Mouse (Mus musculus) kidney, embryonic 15.5 days (tissue): Measurements from ENCODE around the gene Imp4. TPM values are rescaled to one million over a fixed set of nuclear protein-coding genes. Genes with fewer than 3 reads are reported as not detected.
A peak's percentile ranks its signal among the peaks of the same experiment; 100 is the strongest.

Source experiments
- ATAC-seq: fragments of 200-750 bp; cut with Nextera tagmentation; replicated peaks from 2 replicates; pipeline ENCODE4 v1.8.0; 2017; ENCODE audit warnings: moderate TSS enrichment; ENCODE audit not compliant: low FRiP score
- H3K27ac ChIP-seq: fragments of 300-500 bp; sonication (generic); 2 replicates; pipeline ENCODE4 v1.5.1; 2015; ENCODE audit warnings: mild to moderate bottlenecking, inconsistent platforms
- H3K27me3 ChIP-seq: fragments of 300-500 bp; sonication (generic); 2 replicates; pipeline ENCODE4 v1.6.1; 2015; ENCODE audit warnings: inconsistent platforms
- H3K36me3 ChIP-seq: fragments of 300-500 bp; sonication (generic); 2 replicates; pipeline ENCODE4 v1.6.1; 2015; ENCODE audit warnings: inconsistent platforms
- H3K4me1 ChIP-seq: fragments of 300-500 bp; sonication (generic); 2 replicates; pipeline ENCODE4 v1.6.1; 2015; ENCODE audit warnings: inconsistent platforms
- H3K4me2 ChIP-seq: fragments of 300-500 bp; sonication (generic); 2 replicates; pipeline ENCODE4 v1.6.1; 2015; ENCODE audit warnings: moderate library complexity, mild to moderate bottlenecking, inconsistent platforms
- H3K4me3 ChIP-seq: fragments of 300-500 bp; sonication (generic); replicated peaks from 2 replicates; pipeline ENCODE4 v1.5.1; 2015; ENCODE audit warnings: mild to moderate bottlenecking, inconsistent platforms
- H3K9ac ChIP-seq: fragments of 300-500 bp; sonication (generic); 2 replicates; pipeline ENCODE4 v1.6.1; 2015; ENCODE audit warnings: mild to moderate bottlenecking, inconsistent platforms
- H3K9me3 ChIP-seq: fragments of 300-500 bp; sonication (generic); replicated peaks from 2 replicates; pipeline ENCODE4 v1.6.1; 2016; ENCODE audit warnings: inconsistent platforms
- WGBS: fragments of 180-500 bp; shearing (Covaris S2); methylation state at CpG from one replicate; pipeline ENCODE4 v1.1.7; 2015; ENCODE audit warnings: mixed read lengths; 5-methylcytosine and 5-hydroxymethylcytosine counted together
- polyA plus RNA-seq: library from polyadenylated mRNA; unstranded; fragments of >200 nt; fragmentation: Nextera tagmentation; extraction: Ambion mirVana; gene quantifications from 2 replicates; pipeline ENCODE4 v1.2.1, GENCODE M21; 2015

Imp4 gene
- polyA plus RNA-seq = 88.7 and 94.9 TPM in 2 replicates

GRCm38 (mm10) chr1:34439215-34439960 lies at the start of gene Imp4, which contains the start of gene Ccdc115:
TSS of gene Imp4 (plus strand) at chr1:34439851.
TSS of gene Ccdc115 (minus strand) at chr1:34439672.
- H3K4me1 ChIP-seq = peaks cover 22% of the 10 kb centered on the region
- H3K36me3 ChIP-seq = peaks cover 39% of the 10 kb centered on the region
- H3K9ac ChIP-seq = peak within 1 kb of the TSS; percentile 65
- H3K27ac ChIP-seq = peak within 1 kb of the TSS; percentile 86
- H3K4me2 ChIP-seq = peak within 1 kb of the TSS; percentile 62
- peak; percentile 96 for ATAC-seq
- under 1% methylated on average over 48 of the region's 48 CpGs for WGBS
- no peaks in the 10 kb centered on the region for H3K27me3 ChIP-seq
- H3K9me3 ChIP-seq = no peaks in the 10 kb centered on the region
- H3K4me3 ChIP-seq = peak within 1 kb of the TSS; percentile 89

GRCm38 (mm10) chr1:34396321-34396720 lies 43.3 kb upstream of the Imp4 start:
- 98% methylated on average over 4 of the region's 4 CpGs for WGBS
- H3K4me1 ChIP-seq = peaks cover 5% of the 10 kb centered on the region; the same call in 1 of the 2 replicates
- H3K36me3 ChIP-seq = no peaks in the 10 kb centered on the region
- no peak overlapping the region for H3K9ac ChIP-seq
- ATAC-seq = no peak
- no peak overlapping the region for H3K27ac ChIP-seq
- H3K4me2 ChIP-seq = no peak overlapping the region
- no peaks in the 10 kb centered on the region for H3K27me3 ChIP-seq
- H3K4me3 ChIP-seq = no peak overlapping the region
- H3K9me3 ChIP-seq = no peaks in the 10 kb centered on the region

GRCm38 (mm10) chr1:34399182-34399953 lies 40.3 kb upstream of the Imp4 start:
- no peak overlapping the region for H3K9ac ChIP-seq
- H3K36me3 ChIP-seq = no peaks in the 10 kb centered on the region
- H3K4me1 ChIP-seq = peaks cover 17% of the 10 kb centered on the region
- WGBS = 25% methylated on average over 11 of the region's 11 CpGs
- H3K4me2 ChIP-seq = no peak overlapping the region
- H3K9me3 ChIP-seq = no peaks in the 10 kb centered on the region
- ATAC-seq = peak; percentile 59; the same call in 1 of the 2 replicates
- no peak overlapping the region for H3K4me3 ChIP-seq
- no peak overlapping the region for H3K27ac ChIP-seq
- H3K27me3 ChIP-seq = no peaks in the 10 kb centered on the region

- 87% methylated on average over 2 of the region's 2 CpGs for WGBS
- H3K27ac ChIP-seq = no peak overlapping the region
- no peak for ATAC-seq
These were observed 11.2 kb upstream of the Imp4 start for GRCm38 (mm10) chr1:34428466-34428865.

DNA sequence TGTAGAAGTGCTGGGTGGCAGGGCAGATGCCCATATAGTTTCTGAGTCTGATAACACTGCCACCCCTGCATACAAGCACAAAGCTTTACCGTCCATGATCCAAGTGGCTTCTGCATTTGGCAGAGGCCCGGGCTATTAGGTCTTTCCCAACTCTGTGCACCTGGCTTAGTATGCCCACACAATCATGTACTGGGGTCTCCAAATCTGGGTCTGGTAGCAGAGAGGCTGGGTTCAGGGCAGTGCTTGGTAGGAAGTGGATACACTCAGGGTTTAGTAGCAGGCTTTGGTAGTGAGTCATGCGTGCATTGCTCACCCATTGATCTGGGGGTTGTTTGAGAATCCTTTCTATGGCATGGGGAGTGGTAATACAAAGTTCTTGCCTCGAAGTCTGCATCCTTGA lies 10.4 kb upstream of the Imp4 start:
- Histone ChIP-seq H3K4me1 (peaks cover 11% of the 10 kb centered on the region), H3K36me3 (peaks cover 27% of the 10 kb centered on the region), H3K4me3 (no peak overlapping the region), H3K27me3 (no peaks in the 10 kb centered on the region), H3K9me3 (peaks cover 28% of the 10 kb centered on the region), H3K9ac (no peak overlapping the region), H3K4me2 (no peak overlapping the region), H3K27ac (no peak overlapping the region)
- no peak for ATAC-seq
- 93% methylated on average over 4 of the region's 4 CpGs for WGBS

More at GRCm38 (mm10) chr1:34428466-34428865, 11.2 kb upstream of the Imp4 start:
- Histone ChIP-seq H3K27me3 (no peaks in the 10 kb centered on the region), H3K4me2 (no peak overlapping the region), H3K4me1 (peaks cover 4% of the 10 kb centered on the region), H3K9ac (no peak overlapping the region), H3K9me3 (peaks cover 28% of the 10 kb centered on the region), H3K4me3 (no peak overlapping the region), H3K36me3 (peaks cover 27% of the 10 kb centered on the region)

- no peak overlapping the region for H3K9ac ChIP-seq
- no peak overlapping the region for H3K27ac ChIP-seq
- peaks cover 15% of the 10 kb centered on the region for H3K4me1 ChIP-seq
- H3K27me3 ChIP-seq = no peaks in the 10 kb centered on the region
- peaks cover 27% of the 10 kb centered on the region for H3K36me3 ChIP-seq
- no peak overlapping the region for H3K4me2 ChIP-seq
- no peak for ATAC-seq
- peaks cover 28% of the 10 kb centered on the region for H3K9me3 ChIP-seq
- H3K4me3 ChIP-seq = no peak overlapping the region
- WGBS = 93% methylated on average over 3 of the region's 3 CpGs
These were observed 8.7 kb upstream of the Imp4 start for GRCm38 (mm10) chr1:34430981-34431380.

- H3K4me3 ChIP-seq = no peak overlapping the region
- peaks cover 15% of the 10 kb centered on the region for H3K4me1 ChIP-seq
- no peak overlapping the region for H3K27ac ChIP-seq
- H3K27me3 ChIP-seq = no peaks in the 10 kb centered on the region
- ATAC-seq = no peak
- H3K4me2 ChIP-seq = no peak overlapping the region
- H3K36me3 ChIP-seq = peaks cover 28% of the 10 kb centered on the region
- peaks cover 28% of the 10 kb centered on the region for H3K9me3 ChIP-seq
- H3K9ac ChIP-seq = no peak overlapping the region
- 97% methylated on average over 9 of the region's 9 CpGs for WGBS
These were observed 8.2 kb upstream of the Imp4 start for GRCm38 (mm10) chr1:34431431-34431830.

- Histone ChIP-seq H3K9ac (no peak overlapping the region), H3K4me1 (peaks cover 15% of the 10 kb centered on the region), H3K27me3 (no peaks in the 10 kb centered on the region), H3K36me3 (peaks cover 38% of the 10 kb centered on the region), H3K4me2 (peak overlapping the region; percentile 70), H3K4me3 (peak overlapping the region; percentile 48), H3K27ac (peak overlapping the region; percentile 54; the same call in 1 of the 2 replicates), H3K9me3 (peaks cover 28% of the 10 kb centered on the region)
- ATAC-seq = no peak
- 53% methylated on average over 13 of the region's 13 CpGs for WGBS
These were observed 7.3 kb upstream of the Imp4 start for GRCm38 (mm10) chr1:34432411-34432775.

- H3K4me2 ChIP-seq = peak overlapping the region; percentile 70
- H3K9me3 ChIP-seq = peaks cover 28% of the 10 kb centered on the region
- H3K36me3 ChIP-seq = peaks cover 42% of the 10 kb centered on the region
- ATAC-seq = peak; percentile 22; the same call in 1 of the 2 replicates
- 8% methylated on average over 35 of the region's 35 CpGs for WGBS
- peak overlapping the region; percentile 51; the same call in 1 of the 2 replicates for H3K9ac ChIP-seq
- no peaks in the 10 kb centered on the region for H3K27me3 ChIP-seq
- peak overlapping the region; percentile 48 for H3K4me3 ChIP-seq
- peak overlapping the region; percentile 54 for H3K27ac ChIP-seq
- peaks cover 15% of the 10 kb centered on the region for H3K4me1 ChIP-seq
These were observed 6.7 kb upstream of the Imp4 start for GRCm38 (mm10) chr1:34432776-34433481.

DNA sequence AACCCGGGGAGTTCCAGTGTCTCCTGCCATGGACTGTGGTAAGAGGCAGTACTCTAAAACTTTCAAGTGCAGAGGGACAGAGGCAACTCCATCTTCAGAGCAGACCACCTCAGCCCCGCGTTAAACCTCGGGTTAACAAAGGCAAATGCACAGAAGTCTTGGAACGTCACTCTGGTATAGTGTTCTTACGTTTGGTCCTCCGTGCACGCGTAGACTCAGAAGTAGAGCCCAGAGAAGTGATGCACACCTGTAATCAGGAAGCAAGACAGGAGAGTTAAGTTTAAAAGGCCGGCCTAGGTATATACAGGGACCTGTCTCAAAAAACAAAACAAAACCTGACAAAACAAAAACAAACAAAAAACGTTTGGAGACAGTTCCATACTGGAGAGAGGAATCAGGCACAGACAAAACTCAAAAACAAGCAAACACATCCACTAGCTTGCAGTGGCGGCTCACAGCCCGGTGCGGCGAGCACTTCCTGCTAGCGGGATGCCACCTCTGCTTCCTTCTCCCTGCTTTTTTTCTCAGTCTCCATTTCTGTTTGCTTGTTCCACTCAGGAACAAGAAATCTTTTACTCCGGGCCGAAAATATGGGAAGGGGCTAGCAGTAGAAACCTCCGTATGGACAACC lies 5.6 kb upstream of the Imp4 start:
- Histone ChIP-seq H3K4me3 (peak overlapping the region; percentile 71), H3K27me3 (no peaks in the 10 kb centered on the region), H3K4me1 (peaks cover 22% of the 10 kb centered on the region), H3K4me2 (peak overlapping the region; percentile 70), H3K9me3 (peaks cover 24% of the 10 kb centered on the region), H3K27ac (0 out of 2 replicates have a peak overlapping the region, but pooled peaks have one; percentile 27), H3K9ac (peak overlapping the region; percentile 27), H3K36me3 (peaks cover 42% of the 10 kb centered on the region)
- WGBS = 11% methylated on average over 19 of the region's 19 CpGs
- no peak; the same call in 1 of the 2 replicates for ATAC-seq

DNA sequence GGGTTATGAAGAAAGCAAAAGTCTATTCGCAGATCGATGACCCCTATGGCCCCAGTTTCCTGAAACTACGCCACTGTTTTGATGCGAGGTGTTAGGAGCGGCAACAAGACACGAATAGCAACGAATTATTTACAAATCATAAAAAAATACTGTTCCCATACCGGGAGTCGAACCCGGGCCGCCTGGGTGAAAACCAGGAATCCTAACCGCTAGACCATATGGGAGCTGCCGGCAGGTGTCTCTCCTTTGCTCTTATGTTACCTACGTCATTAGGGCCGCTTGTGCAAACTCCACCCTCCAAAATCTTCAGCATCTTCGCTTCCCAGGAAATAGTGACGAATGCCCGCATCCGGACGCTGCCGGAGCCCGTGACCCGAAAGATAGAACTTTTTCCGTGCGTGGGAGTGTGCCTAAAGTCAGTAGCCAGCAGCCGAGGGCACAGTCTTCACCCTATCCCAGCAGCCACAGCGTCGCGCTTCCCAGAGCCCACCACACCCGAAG lies 4.9 kb upstream of the Imp4 start:
- peak overlapping the region; percentile 56 for H3K9ac ChIP-seq
- peaks cover 24% of the 10 kb centered on the region for H3K9me3 ChIP-seq
- H3K27me3 ChIP-seq = no peaks in the 10 kb centered on the region
- peak; percentile 7; the same call in 1 of the 2 replicates for ATAC-seq
- peak overlapping the region; percentile 70 for H3K4me2 ChIP-seq
- WGBS = under 1% methylated on average over 30 of the region's 30 CpGs
- H3K4me3 ChIP-seq = peak overlapping the region; percentile 71
- H3K4me1 ChIP-seq = peaks cover 22% of the 10 kb centered on the region
- H3K36me3 ChIP-seq = peaks cover 40% of the 10 kb centered on the region
- H3K27ac ChIP-seq = peak overlapping the region; percentile 82
